Mouse (Mus musculus) spleen, adult 2 months (tissue): ENCODE data around the gene Ccl2. TPM values are rescaled to one million over a fixed set of nuclear protein-coding genes. Genes with fewer than 3 reads are reported as not detected.

ENCODE experiments used
- DNase-seq, 2 experiments: peaks; one replicate each; pipeline versions ENCODE4 v3.0.0 to v3.0.0-alpha.2; 2012 to 2021; ENCODE audit warnings: low spot score in 2 of 2, low read depth in 1 of 2
- H3K27ac ChIP-seq: fragments of 200-500 bp; 2 replicates; pipeline ENCODE4 v1.5.1; 2012; ENCODE audit warnings: low read length, inconsistent platforms; ENCODE audit not compliant: insufficient read depth
- H3K27me3 ChIP-seq: fragments of 200-500 bp; 2 replicates; pipeline ENCODE4 v1.6.1; 2012; ENCODE audit warnings: mild to moderate bottlenecking, moderate library complexity, low read length, inconsistent platforms; ENCODE audit not compliant: control insufficient read depth, insufficient read depth
- H3K36me3 ChIP-seq: fragments of 200-500 bp; 2 replicates; pipeline ENCODE4 v1.6.1; 2012; ENCODE audit warnings: mild to moderate bottlenecking, low read length, inconsistent platforms; ENCODE audit not compliant: control insufficient read depth, insufficient read depth
- H3K4me1 ChIP-seq: fragments of 200-500 bp; 2 replicates; pipeline ENCODE4 v1.6.1; 2011; ENCODE audit warnings: inconsistent platforms; ENCODE audit not compliant: control insufficient read depth, insufficient read depth, insufficient read length
- H3K4me3 ChIP-seq: fragments of 200-500 bp; 2 replicates; pipeline ENCODE4 v1.5.1; 2011; ENCODE audit warnings: mild to moderate bottlenecking, inconsistent platforms; ENCODE audit not compliant: insufficient read depth, insufficient read length; ENCODE audit errors: extremely low read depth
- CTCF ChIP-seq: fragments of 200-500 bp; IDR thresholded peaks from 2 replicates; pipeline ENCODE4 v1.5.1; 2011; ENCODE audit warnings: mild to moderate bottlenecking, inconsistent platforms; ENCODE audit not compliant: insufficient read depth, insufficient read length, insufficient replicate concordance; ENCODE audit errors: extremely low read depth
- POLR2A ChIP-seq: fragments of 200-500 bp; IDR thresholded peaks from 2 replicates; pipeline ENCODE4 v1.6.1; 2011; ENCODE audit warnings: low read depth, low read length, inconsistent platforms
- WGBS: fragments of 180-500 bp; shearing (Covaris S2); methylation state at CpG from one replicate; pipeline ENCODE4 v1.1.7; 2018; 5-methylcytosine and 5-hydroxymethylcytosine counted together
- polyA plus RNA-seq: library from polyadenylated mRNA; depleted of rRNA; stranded (reverse); fragments of >200 nt; gene quantifications from 2 replicates; pipeline ENCODE4 v1.2.3, GENCODE M21; 2012; rRNA removed

Gene Ccl2
- 1.4 and 2.3 TPM in 2 replicates for polyA plus RNA-seq

DNA sequence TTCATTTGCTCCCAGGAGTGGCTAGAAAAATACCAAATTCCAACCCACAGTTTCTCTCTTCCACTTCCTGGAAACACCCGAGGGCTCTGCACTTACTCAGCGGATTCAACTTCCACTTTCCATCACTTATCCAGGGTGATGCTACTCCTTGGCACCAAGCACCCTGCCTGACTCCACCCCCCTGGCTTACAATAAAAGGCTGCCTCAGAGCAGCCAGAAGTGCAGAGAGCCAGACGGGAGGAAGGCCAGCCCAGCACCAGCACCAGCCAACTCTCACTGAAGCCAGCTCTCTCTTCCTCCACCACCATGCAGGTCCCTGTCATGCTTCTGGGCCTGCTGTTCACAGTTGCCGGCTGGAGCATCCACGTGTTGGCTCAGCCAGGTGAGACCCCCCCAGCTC is at the start of gene Ccl2:
Ccl2 (plus strand) TSS at position 216 of the 400 bp plus-strand sequence.
- TF ChIP-seq POLR2A (no peak), CTCF (no peak)
- Histone ChIP-seq H3K36me3 (no peaks in the 10 kb centered on the region), H3K27ac (no peak within 1 kb of the TSS), H3K27me3 (no peaks in the 10 kb centered on the region), H3K4me3 (no peak within 1 kb of the TSS), H3K4me1 (no peaks in the 10 kb centered on the region)
- 26% methylated on average over 5 of the region's 5 CpGs for WGBS
- DNase-seq = no peak

DNA sequence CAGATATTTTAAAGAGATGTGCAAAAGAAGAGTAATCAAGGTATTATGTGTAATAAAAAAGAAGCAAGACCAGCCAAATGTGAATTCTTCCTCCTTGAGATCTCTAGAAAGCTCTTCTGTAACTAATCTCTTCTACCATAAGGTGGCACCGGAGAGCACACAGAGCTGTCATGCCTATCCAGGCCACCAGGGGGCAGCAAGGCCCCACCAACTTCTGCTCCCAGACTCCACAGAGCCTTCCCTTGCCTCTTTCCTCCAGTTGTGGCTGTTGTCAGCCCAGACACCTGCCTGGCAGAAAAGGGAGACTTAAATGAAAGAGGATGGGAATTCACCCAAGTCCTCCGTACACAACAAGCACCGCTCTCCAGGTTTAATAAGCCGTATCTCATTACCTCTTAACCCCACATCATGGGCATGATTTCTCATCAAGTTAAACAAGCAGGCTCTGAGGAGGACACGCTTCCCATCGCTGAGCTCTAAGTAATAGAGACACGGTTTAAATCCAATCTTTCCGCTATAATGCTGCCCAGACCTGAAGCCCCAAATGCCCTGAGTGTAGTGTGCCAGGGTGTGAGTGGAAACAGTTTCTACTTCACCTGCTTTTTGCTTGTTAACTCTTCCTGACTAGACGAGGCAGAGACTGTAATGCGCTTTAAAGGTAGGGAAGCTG is 39.1 kb upstream of the Ccl2 start:
- TF ChIP-seq POLR2A = no peak
- TF ChIP-seq CTCF = peak; percentile 99
- WGBS = 75% methylated on average over 10 of the region's 10 CpGs
- Histone ChIP-seq H3K36me3 (no peaks in the 10 kb centered on the region), H3K4me1 (no peaks in the 10 kb centered on the region), H3K27me3 (no peaks in the 10 kb centered on the region), H3K27ac (no peak overlapping the region), H3K4me3 (no peak overlapping the region)
- peak in 1 of 2 experiments; percentile 13 for DNase-seq

DNA sequence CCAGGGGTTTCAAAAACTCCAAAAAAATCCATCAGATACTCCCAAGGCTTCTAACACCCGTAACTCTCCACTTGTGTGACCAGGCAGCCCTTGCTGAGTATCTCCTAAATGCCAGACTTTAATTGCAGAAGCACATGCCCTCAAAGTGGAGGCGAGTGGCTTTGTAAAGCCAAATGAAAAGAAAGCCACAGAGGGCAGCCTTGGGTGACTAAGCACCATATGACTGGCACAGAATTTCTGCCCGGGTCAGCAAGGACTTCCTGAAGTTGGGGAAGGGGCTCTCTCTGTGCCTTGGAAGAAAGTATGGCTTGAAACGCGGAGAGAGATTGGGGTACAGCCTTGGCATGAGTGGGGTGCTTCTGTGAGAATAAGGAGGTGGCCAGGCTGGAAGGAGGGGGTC is 38.3 kb upstream of the Ccl2 start:
- H3K4me3 ChIP-seq = no peak overlapping the region
- H3K4me1 ChIP-seq = no peaks in the 10 kb centered on the region
- H3K36me3 ChIP-seq = no peaks in the 10 kb centered on the region
- no peak overlapping the region for H3K27ac ChIP-seq
- 58% methylated on average over 5 of the region's 5 CpGs for WGBS
- H3K27me3 ChIP-seq = no peaks in the 10 kb centered on the region
- TF ChIP-seq POLR2A (no peak), CTCF (no peak)
- DNase-seq = no peak

DNA sequence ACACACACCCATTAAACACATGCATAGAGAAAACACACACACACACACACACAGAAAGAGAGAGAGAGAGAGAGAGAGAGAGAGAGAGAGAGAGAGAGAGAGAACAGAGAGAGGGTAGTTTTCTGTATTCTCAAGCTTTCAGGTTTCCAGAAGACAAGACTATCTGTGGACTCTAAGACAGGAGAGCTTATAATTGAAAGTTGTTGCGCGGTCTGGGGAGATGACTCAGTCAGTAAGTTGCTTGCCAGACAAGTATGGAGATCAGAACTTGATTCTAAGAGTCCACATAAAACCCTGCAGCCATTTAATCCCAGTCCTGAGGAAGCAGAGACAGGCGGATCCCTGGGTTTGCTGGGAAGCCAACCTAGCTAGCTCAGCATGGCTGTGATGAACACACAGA is 36.7 kb upstream of the Ccl2 start:
- DNase-seq = no peak
- H3K27ac ChIP-seq = no peak overlapping the region
- WGBS = 87% methylated on average over 3 of the region's 3 CpGs
- H3K27me3 ChIP-seq = no peaks in the 10 kb centered on the region
- H3K36me3 ChIP-seq = no peaks in the 10 kb centered on the region
- TF ChIP-seq POLR2A = no peak
- TF ChIP-seq CTCF = no peak
- H3K4me3 ChIP-seq = no peak overlapping the region
- H3K4me1 ChIP-seq = no peaks in the 10 kb centered on the region

DNA sequence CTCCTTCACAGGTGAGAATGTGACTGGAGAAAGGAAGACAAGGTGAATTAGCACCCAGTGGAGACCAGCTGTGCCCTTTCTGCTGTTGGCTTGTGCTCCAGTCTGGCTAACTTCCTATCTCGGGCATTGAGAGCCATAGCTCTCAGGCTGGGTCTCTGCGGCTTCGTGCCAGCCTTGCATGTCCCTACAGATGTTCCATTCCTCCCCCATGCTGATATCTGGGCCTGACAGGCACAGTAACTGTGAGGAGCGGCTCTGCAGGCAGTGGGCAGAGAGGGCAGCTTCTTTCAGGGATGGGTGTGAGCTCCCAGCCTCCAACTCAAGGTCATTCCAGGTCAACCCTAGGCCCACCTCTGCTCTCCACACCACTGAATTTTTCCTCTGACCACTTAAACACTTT is 35.9 kb upstream of the Ccl2 start:
- 80% methylated on average over 4 of the region's 4 CpGs for WGBS
- TF ChIP-seq POLR2A (no peak), CTCF (no peak)
- Histone ChIP-seq H3K27ac (no peak overlapping the region), H3K36me3 (no peaks in the 10 kb centered on the region), H3K4me1 (no peaks in the 10 kb centered on the region), H3K4me3 (no peak overlapping the region), H3K27me3 (no peaks in the 10 kb centered on the region)
- DNase-seq = no peak

DNA sequence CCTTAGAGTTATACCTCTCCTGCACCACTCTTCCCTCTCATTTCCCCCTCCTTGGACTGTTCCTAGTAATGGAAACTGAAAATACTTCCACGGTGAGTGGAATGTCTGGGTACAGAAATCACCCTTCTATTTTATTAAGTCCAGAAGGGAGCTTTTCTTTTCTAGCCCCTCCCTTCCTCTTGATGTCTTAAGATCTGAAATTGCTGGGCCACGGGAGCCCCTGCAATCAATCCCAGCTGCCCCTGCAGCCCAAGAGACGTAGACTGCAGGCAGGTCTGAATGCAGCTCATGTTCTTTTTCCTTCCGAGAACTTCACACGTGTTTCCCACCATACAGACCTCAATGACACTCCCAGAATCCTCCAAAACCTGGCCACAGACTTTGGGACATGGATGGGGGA is 34.8 kb upstream of the Ccl2 start:
- TF ChIP-seq POLR2A = no peak
- no peak for TF ChIP-seq CTCF
- H3K36me3 ChIP-seq = no peaks in the 10 kb centered on the region
- no peaks in the 10 kb centered on the region for H3K4me1 ChIP-seq
- no peaks in the 10 kb centered on the region for H3K27me3 ChIP-seq
- no peak overlapping the region for H3K27ac ChIP-seq
- no peak overlapping the region for H3K4me3 ChIP-seq
- no peak for DNase-seq
- 74% methylated on average over 5 of the region's 5 CpGs for WGBS

DNA sequence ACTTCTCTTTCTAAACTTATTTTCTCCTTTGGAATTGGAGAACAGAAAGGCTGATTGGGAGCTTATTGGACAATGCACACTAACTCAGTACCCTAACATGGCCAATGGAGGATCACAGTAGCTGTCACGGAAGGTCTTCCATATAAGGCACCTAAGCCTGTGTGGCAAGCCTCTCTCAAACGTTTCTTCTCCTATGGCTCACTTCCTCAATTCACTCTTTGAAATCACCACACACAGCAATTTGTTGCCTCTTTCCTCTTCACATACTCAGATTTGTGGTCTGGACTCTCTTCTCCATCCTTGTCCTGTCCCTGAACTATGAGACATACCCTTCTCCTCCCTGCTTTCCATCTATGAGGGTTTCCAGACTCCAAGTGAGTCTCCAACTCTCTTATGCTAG is 30.6 kb upstream of the Ccl2 start:
- Histone ChIP-seq H3K27me3 (no peaks in the 10 kb centered on the region), H3K4me1 (no peaks in the 10 kb centered on the region; the same call in 1 of the 2 replicates), H3K27ac (no peak overlapping the region), H3K4me3 (no peak overlapping the region), H3K36me3 (no peaks in the 10 kb centered on the region)
- 25% methylated on average over 2 of the region's 2 CpGs for WGBS
- DNase-seq = no peak
- TF ChIP-seq POLR2A = no peak
- no peak for TF ChIP-seq CTCF
